Mouse (Mus musculus) heart, postnatal 0 days (tissue): ENCODE results near the gene Atp8a1. TPM values are rescaled to one million over a fixed set of nuclear protein-coding genes. Genes with fewer than 3 reads are reported as not detected.
A peak's percentile ranks its signal among the peaks of the same experiment; 100 is the strongest.

Experiments
- ATAC-seq: fragments of 200-750 bp; cut with Nextera tagmentation; 2 replicates; pipeline ENCODE4 v1.8.0; 2017; ENCODE audit warnings: low read depth, moderate number of reproducible peaks, moderate library complexity; ENCODE audit not compliant: insufficient read depth
- DNase-seq: peaks from one replicate; pipeline ENCODE4 v3.0.0-alpha.2; 2016; ENCODE audit warnings: low spot score
- H3K27ac ChIP-seq: fragments of 300-500 bp; sonication (generic); 2 replicates; pipeline ENCODE4 v1.5.1; 2014; ENCODE audit warnings: low read depth, mild to moderate bottlenecking
- H3K27me3 ChIP-seq: fragments of 300-500 bp; sonication (generic); 2 replicates; pipeline ENCODE4 v1.6.1; 2014; ENCODE audit warnings: low read length, mixed read lengths; ENCODE audit not compliant: control insufficient read depth, insufficient read depth
- H3K36me3 ChIP-seq: fragments of 300-500 bp; sonication (generic); replicated peaks from 2 replicates; pipeline ENCODE4 v1.6.1; 2014; ENCODE audit warnings: low read length, mixed read lengths; ENCODE audit not compliant: control insufficient read depth, insufficient read depth
- H3K4me1 ChIP-seq: fragments of 300-500 bp; sonication (generic); 2 replicates; pipeline ENCODE4 v1.6.1; 2014; ENCODE audit warnings: antibody characterized with exemption; ENCODE audit not compliant: control insufficient read depth, insufficient read depth
- H3K4me2 ChIP-seq: fragments of 300-500 bp; sonication (generic); 2 replicates; pipeline ENCODE4 v1.6.1; 2014; ENCODE audit warnings: low read depth, mild to moderate bottlenecking, low read length, moderate library complexity
- H3K4me3 ChIP-seq: fragments of 300-500 bp; sonication (generic); 2 replicates; pipeline ENCODE4 v1.5.1; 2014; ENCODE audit warnings: low read depth, low read length
- H3K9ac ChIP-seq: fragments of 300-500 bp; sonication (generic); replicated peaks from 2 replicates; pipeline ENCODE4 v1.6.1; 2014; ENCODE audit warnings: low read depth, low read length, mixed read lengths
- H3K9me3 ChIP-seq: fragments of 300-500 bp; sonication (generic); replicated peaks from 2 replicates; pipeline ENCODE4 v1.6.1; 2016; ENCODE audit warnings: low read length; ENCODE audit not compliant: control insufficient read depth
- CTCF ChIP-seq: IDR thresholded peaks from 2 replicates; pipeline ENCODE4 v1.5.1; 2016; ENCODE audit warnings: antibody characterized with exemption, control low read depth, low read depth
- EP300 ChIP-seq: IDR thresholded peaks from 2 replicates; pipeline ENCODE4 v1.6.1; 2016; ENCODE audit warnings: antibody characterized with exemption, low read depth
- WGBS: fragments of 180-500 bp; shearing (Covaris S2); extraction: QIAGEN DNeasy Blood & Tissue Kit; methylation state at CpG from one replicate; pipeline ENCODE4 v1.1.7; 2014; 5-methylcytosine and 5-hydroxymethylcytosine counted together
- polyA plus RNA-seq: library from polyadenylated mRNA; unstranded; fragments of >200 nt; fragmentation: Nextera tagmentation; extraction: Ambion mirVana; gene quantifications from 2 replicates; pipeline ENCODE4 v1.2.1, GENCODE M21; 2015
- total RNA-seq: library from RNA; depleted of rRNA; stranded (reverse); fragments of >200 nt; gene quantifications from 2 replicates; pipeline ENCODE4 v1.2.3, GENCODE M21; 2014; ENCODE audit warnings: low replicate concordance

The Atp8a1 gene
- total and polyA plus RNA-seq, 2 experiments from 2014 or later, result 5.8 to 17.0 TPM

DNA sequence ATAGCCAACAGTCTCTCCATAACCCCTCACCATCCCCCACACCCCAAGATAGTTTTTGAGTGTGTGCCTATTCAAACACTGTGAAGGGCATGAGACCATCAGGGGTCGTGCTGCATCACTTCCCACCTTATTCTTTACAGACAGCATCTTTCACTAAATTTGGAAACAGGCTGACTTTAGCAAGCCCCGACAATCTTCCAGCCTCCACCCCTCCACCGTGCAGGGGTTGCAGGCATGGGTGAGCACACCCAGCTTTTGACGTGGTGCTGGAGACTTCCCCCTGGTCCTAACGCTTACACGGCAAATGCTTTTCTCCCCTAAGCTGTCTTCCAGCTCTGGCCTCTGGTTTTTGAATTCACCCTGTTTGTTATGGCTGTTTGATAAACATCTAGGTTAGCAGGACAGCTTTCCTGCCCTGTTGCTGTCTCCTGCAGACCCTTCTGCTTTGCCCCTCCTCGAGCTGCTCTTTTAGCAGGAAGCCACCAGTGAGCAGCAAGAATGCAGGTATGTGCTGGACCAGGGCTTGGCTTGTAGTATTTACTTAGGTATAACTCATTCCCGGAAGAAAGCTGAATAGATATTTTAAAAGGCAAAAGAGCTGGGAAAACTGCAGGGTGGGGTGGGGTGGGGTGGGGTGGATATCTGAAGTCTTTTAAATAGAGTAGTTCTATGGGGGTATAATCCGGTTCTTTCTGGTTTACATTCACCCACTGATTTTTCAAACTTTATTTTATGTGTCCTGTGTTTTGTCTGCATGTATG lies 218.9 kb downstream of the Atp8a1 start:
- no peak overlapping the region for H3K4me2 ChIP-seq
- H3K27ac ChIP-seq, result no peak overlapping the region
- no peak overlapping the region for H3K4me3 ChIP-seq
- TF ChIP-seq CTCF (no peak), EP300 (no peak)
- 0 out of 2 replicates have a peak, but pooled peaks cover 3% of the 10 kb centered on the region for H3K4me1 ChIP-seq
- H3K27me3 ChIP-seq, result no peaks in the 10 kb centered on the region
- DNase-seq (no peak), ATAC-seq (no peak)
- no peaks in the 10 kb centered on the region for H3K9me3 ChIP-seq
- no peaks in the 10 kb centered on the region for H3K36me3 ChIP-seq
- no peak overlapping the region for H3K9ac ChIP-seq
- 73% methylated on average over 9 of the region's 9 CpGs for WGBS

DNA sequence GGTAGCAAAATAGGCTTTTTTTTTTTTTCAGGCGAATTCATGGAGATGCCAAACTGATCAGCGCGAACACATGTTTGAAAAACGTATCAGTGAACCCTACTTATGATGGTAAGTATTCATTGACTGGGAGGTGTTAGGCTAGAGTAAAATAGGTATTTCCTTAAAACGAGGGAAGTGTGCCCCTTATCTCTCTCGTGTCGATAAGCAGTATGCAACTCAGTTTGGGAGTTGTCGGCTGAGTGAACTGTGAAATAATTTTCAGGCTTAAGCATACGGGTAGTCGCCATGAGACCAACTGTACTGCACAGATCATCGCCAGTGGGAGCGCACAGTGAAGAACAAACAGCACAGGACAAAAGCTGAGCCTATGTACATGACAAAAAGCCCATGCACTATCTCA lies 226.0 kb downstream of the Atp8a1 start:
- Histone ChIP-seq H3K9ac (no peak overlapping the region), H3K4me3 (no peak overlapping the region), H3K36me3 (peaks cover 8% of the 10 kb centered on the region; the same call in 1 of the 2 replicates), H3K4me2 (no peak overlapping the region), H3K27ac (no peak overlapping the region), H3K9me3 (no peaks in the 10 kb centered on the region), H3K4me1 (no peaks in the 10 kb centered on the region), H3K27me3 (no peaks in the 10 kb centered on the region)
- DNase-seq (no peak), ATAC-seq (no peak)
- no peak for TF ChIP-seq EP300
- TF ChIP-seq CTCF, result no peak
- 72% methylated on average over 12 of the region's 12 CpGs for WGBS

GRCm38 (mm10) chr5:67609520-67609837 lies 237.8 kb downstream of the Atp8a1 start:
- ATAC-seq (no peak), DNase-seq (no peak)
- no peak overlapping the region for H3K4me2 ChIP-seq
- 36% methylated on average over 2 of the region's 2 CpGs for WGBS
- H3K27me3 ChIP-seq, result peaks cover 64% of the 10 kb centered on the region
- no peak overlapping the region for H3K4me3 ChIP-seq
- peaks cover 14% of the 10 kb centered on the region; the same call in 1 of the 2 replicates for H3K4me1 ChIP-seq
- no peak for TF ChIP-seq EP300
- no peak for TF ChIP-seq CTCF
- no peak overlapping the region for H3K27ac ChIP-seq
- H3K9ac ChIP-seq, result no peak overlapping the region
- H3K9me3 ChIP-seq, result no peaks in the 10 kb centered on the region
- no peaks in the 10 kb centered on the region for H3K36me3 ChIP-seq

DNA sequence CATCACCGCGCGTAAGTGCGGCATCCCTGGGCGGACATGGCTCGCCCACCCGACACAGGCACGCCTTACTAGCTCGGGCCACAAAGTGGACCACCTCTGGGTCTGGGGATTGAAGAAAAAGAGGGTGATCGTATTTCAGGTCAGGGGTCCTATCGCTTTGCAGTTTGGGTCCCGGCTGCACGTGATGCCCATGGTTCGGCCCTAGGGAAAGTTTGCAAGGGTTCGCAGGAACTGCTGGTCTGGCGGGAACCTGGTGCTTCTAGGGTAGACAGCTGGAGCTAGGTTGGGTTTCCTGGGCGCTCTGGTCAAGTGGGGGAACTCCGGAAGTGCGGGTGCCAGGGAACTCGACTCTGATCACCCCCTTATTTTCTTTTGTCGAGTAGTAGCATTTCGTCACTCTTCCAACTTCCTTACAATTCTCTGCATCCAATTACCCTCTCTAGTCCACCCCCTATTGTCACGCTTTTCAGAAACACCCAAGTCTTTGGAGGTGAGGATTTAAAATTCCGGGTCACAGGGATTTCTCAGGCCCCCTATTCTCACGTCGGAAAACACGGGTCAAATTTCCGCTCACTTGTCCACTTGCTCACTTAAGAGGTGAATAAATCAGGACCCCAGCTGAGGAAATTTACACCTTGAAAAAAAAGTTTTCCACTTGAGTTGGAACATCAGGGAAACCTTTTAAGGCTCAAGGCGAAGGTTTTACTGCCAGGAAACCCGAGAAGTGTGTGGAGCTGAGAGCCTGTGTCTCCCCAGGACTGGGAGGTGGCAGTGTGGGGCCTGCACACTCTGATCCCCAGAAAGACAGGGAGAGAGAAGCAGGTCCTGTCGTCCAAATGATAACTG lies 238.3 kb downstream of the Atp8a1 start:
- DNase-seq (no peak), ATAC-seq (no peak)
- H3K27me3 ChIP-seq, result peaks cover 67% of the 10 kb centered on the region
- peak overlapping the region; percentile 80 for H3K4me2 ChIP-seq
- H3K4me1 ChIP-seq, result peaks cover 14% of the 10 kb centered on the region; the same call in 1 of the 2 replicates
- H3K4me3 ChIP-seq, result peak overlapping the region; percentile 50
- H3K27ac ChIP-seq, result no peak overlapping the region
- 0 out of 2 replicates have a peak overlapping the region, but pooled peaks have one; percentile 33 for H3K9ac ChIP-seq
- TF ChIP-seq EP300 (no peak), CTCF (no peak)
- H3K9me3 ChIP-seq, result no peaks in the 10 kb centered on the region
- WGBS, result 18% methylated on average over 31 of the region's 31 CpGs
- no peaks in the 10 kb centered on the region for H3K36me3 ChIP-seq

DNA sequence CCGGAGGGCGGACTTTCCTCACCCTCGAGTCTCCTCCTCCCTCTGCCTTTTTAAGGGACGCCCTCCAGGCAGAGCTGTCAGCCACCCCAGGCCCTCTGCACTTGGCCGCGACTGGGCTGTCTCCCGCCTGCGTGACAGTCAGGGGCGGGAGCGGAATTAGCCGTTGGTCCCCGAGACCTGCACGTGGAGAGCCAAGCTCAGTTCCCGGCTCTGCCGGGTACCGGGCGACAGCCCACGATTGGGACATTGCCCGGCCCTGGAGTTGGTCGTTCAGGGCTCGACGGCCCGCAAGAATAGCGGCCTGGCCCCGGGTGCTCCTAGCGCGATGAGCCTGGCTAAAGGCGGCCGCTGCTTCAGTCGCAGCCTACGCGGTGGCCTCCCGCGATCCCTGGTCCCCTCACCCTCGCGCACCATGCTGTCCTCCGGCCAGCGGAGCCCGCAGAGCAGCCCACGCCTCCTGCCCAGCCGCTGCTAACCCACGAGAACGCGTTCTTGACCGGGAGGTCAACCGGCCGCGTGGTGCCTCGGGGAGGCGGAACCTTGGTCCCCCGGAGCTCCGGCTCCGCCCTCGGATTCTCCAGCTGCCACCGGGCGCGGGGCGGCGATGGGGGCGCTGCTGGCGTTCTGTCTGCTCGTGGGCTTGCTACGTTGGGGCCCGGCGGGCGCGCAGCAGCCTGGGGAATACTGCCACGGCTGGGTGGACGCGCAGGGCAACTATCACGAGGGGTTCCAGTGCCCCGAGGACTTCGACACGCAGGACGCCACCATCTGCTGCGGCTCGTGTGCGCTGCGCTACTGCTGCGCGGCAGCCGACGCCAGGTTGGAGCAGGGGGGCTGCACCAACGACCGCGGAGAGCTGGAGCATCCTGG lies 239.2 kb downstream of the Atp8a1 start, which contains the start of gene Shisa3:
TSS of gene Shisa3 (plus strand) at position 79 of the 870 bp plus-strand sequence.
- Histone ChIP-seq H3K4me3 (peak within 1 kb of the TSS; percentile 50), H3K4me1 (peaks cover 14% of the 10 kb centered on the region; the same call in 1 of the 2 replicates), H3K36me3 (no peaks in the 10 kb centered on the region), H3K9me3 (no peaks in the 10 kb centered on the region), H3K27ac (no peak within 1 kb of the TSS), H3K27me3 (peaks cover 71% of the 10 kb centered on the region), H3K9ac (peak within 1 kb of the TSS; percentile 33; the same call in 1 of the 2 replicates), H3K4me2 (peak within 1 kb of the TSS; percentile 80)
- DNase-seq, result no peak
- under 1% methylated on average over 83 of the region's 86 CpGs for WGBS
- TF ChIP-seq EP300 (no peak), CTCF (no peak)
- peak; percentile 82 for ATAC-seq
